In genomic region chr7:142563168-142563567, GRCm38 (mm10) we compare ENCODE assay signal across 12 mouse cellular contexts. TPM values are rescaled to one million over a fixed set of nuclear protein-coding genes. Genes with fewer than 3 reads are reported as not detected.
A peak's percentile ranks its signal among the peaks of the same experiment; 100 is the strongest.
DNase-seq lines count a peak whose midpoint lies in the region; ATAC-seq and TF ChIP-seq lines count a peak whose summit lies in the region.
"Had no signal": no experiment of that assay in that cellular context is flagged by ENCODE, and none has a peak within 500 bp of the region (broad histone marks: within the 10 kb centered on the region; RNA-seq: fewer than 3 reads in every experiment).

No protein-coding gene starts in this region.

- ATAC-seq in kidney, embryonic 15.5 days (replicated peaks; ENCODE audit: low FRiP score) = no peak
- ATAC-seq in embryonic facial prominence, embryonic 14.5 days (ENCODE audit: low read depth) = 0 out of 2 replicates have a peak, but pooled peaks have one; percentile 34
- ATAC-seq in liver, postnatal 0 days = peak; percentile 59

- H3K27ac ChIP-seq in kidney, embryonic 15.5 days = 0 out of 2 replicates have a peak overlapping the region, but pooled peaks have one; percentile 42
- 0 out of 2 replicates have a peak overlapping the region, but pooled peaks have one; percentile 48 for H3K27ac ChIP-seq in embryonic facial prominence, embryonic 14.5 days (replicated peaks; ENCODE audit: low read depth, low read length)
- peak overlapping the region; percentile 90 for H3K27ac ChIP-seq in liver, postnatal 0 days (ENCODE audit: low read depth)
- H3K27ac ChIP-seq: neural tube, embryonic 13.5 days had no signal

- H3K27me3 ChIP-seq in kidney, embryonic 15.5 days = no peaks in the 10 kb centered on the region
- H3K27me3 ChIP-seq in embryonic facial prominence, embryonic 14.5 days (replicated peaks; ENCODE audit: control insufficient read depth, insufficient read depth, low read length) = no peaks in the 10 kb centered on the region
- no peaks in the 10 kb centered on the region for H3K27me3 ChIP-seq in liver, postnatal 0 days (ENCODE audit: insufficient read depth, low read length)
- H3K27me3 ChIP-seq: neural tube, embryonic 13.5 days had no signal

- no peak overlapping the region for H3K4me2 ChIP-seq in kidney, embryonic 15.5 days
- H3K4me2 ChIP-seq in embryonic facial prominence, embryonic 14.5 days (ENCODE audit: low read depth, low read length) = no peak overlapping the region
- H3K4me2 ChIP-seq in liver, postnatal 0 days (ENCODE audit: low read depth, low read length) = no peak overlapping the region
- H3K4me2 ChIP-seq: neural tube, embryonic 13.5 days had no signal

- H3K9me3 ChIP-seq in kidney, embryonic 15.5 days (replicated peaks) = no peaks in the 10 kb centered on the region
- no peaks in the 10 kb centered on the region for H3K9me3 ChIP-seq in embryonic facial prominence, embryonic 14.5 days (ENCODE audit: control insufficient read depth, low read length)
- H3K9me3 ChIP-seq in liver, postnatal 0 days (ENCODE audit: low read length) = no peaks in the 10 kb centered on the region
- H3K9me3 ChIP-seq: neural tube, embryonic 13.5 days had no signal

- WGBS in kidney, embryonic 15.5 days = 23% methylated on average over 6 of the region's 6 CpGs
- WGBS in embryonic facial prominence, embryonic 14.5 days = 30% methylated on average over 6 of the region's 6 CpGs
- WGBS in liver, postnatal 0 days (ENCODE audit: insufficient replicate concordance) = 45% methylated on average over 6 of the region's 6 CpGs

- DNase-seq in kidney, adult 9 months = no peak
- peak; percentile 67 for DNase-seq in cerebellum, adult 9-10 months
- DNase-seq in embryonic facial prominence, embryonic 14.5 days (ENCODE audit: low spot score) = peak; percentile 62
- DNase-seq in liver, postnatal 0 days = peak; percentile 65
- DNase-seq in thymus, postnatal 14 days = no peak
- DNase-seq in adrenal gland, postnatal 36 days = no peak
- DNase-seq: adrenal gland, adult 8-10 months; gastrocnemius, postnatal 10 days; heart, postnatal 10 days; thymus, postnatal 36 days had no signal

- H3K9ac ChIP-seq in kidney, embryonic 15.5 days = no peak overlapping the region
- no peak overlapping the region for H3K9ac ChIP-seq in embryonic facial prominence, embryonic 14.5 days (ENCODE audit: low read depth, low read length)
- H3K9ac ChIP-seq in liver, postnatal 0 days (replicated peaks) = no peak overlapping the region; the same call in 1 of the 2 replicates
- H3K9ac ChIP-seq: neural tube, embryonic 13.5 days had no signal

- no peaks in the 10 kb centered on the region for H3K36me3 ChIP-seq in kidney, embryonic 15.5 days
- H3K36me3 ChIP-seq in embryonic facial prominence, embryonic 14.5 days (ENCODE audit: control insufficient read depth, insufficient read depth, low read length) = no peaks in the 10 kb centered on the region
- H3K36me3 ChIP-seq in liver, postnatal 0 days (replicated peaks; ENCODE audit: insufficient read depth, low read length) = no peaks in the 10 kb centered on the region
- H3K36me3 ChIP-seq: neural tube, embryonic 13.5 days had no signal

- no peak overlapping the region for H3K4me3 ChIP-seq in kidney, embryonic 15.5 days (replicated peaks)
- no peak overlapping the region for H3K4me3 ChIP-seq in embryonic facial prominence, embryonic 14.5 days (ENCODE audit: low read depth, low read length)
- no peak overlapping the region for H3K4me3 ChIP-seq in liver, postnatal 0 days (ENCODE audit: low read depth, low read length)
- H3K4me3 ChIP-seq: neural tube, embryonic 13.5 days had no signal

- no peak for TF ChIP-seq CTCF in liver, postnatal 0 days (IDR thresholded peaks at IDR 0.05; ENCODE audit: low read depth)

- TF ChIP-seq EP300 in liver, postnatal 0 days (IDR thresholded peaks at IDR 0.05; ENCODE audit: low read depth) = no peak

- peaks cover 81% of the 10 kb centered on the region for H3K4me1 ChIP-seq in kidney, embryonic 15.5 days
- peaks cover 33% of the 10 kb centered on the region for H3K4me1 ChIP-seq in embryonic facial prominence, embryonic 14.5 days (ENCODE audit: control insufficient read depth, insufficient read depth, low read length)
- peaks cover 56% of the 10 kb centered on the region for H3K4me1 ChIP-seq in liver, postnatal 0 days (ENCODE audit: insufficient read depth)

RNA-seq across cellular contexts. Expression of gene Mrpl23, which starts 30.7 kb away (rescaled TPM):
- 25.8 and 26.8 TPM in 2 replicates for polyA plus RNA-seq in kidney, embryonic 15.5 days (2015; fragmentation: Nextera tagmentation; extraction: Ambion mirVana)
- polyA plus RNA-seq in embryonic facial prominence, embryonic 14.5 days (2014; fragmentation: Nextera tagmentation; extraction: Ambion mirVana) = 30.3 and 33.1 TPM in 2 replicates
- 18.7 and 19.3 TPM in 2 replicates for polyA plus RNA-seq in liver, postnatal 0 days (2015; fragmentation: Nextera tagmentation; extraction: Ambion mirVana)
- 1 to 10 TPM; 6.2 to 8.1 TPM for total RNA-seq in adrenal gland, postnatal 36 days (2021)

Comparison
In these comparisons a context has a peak if more than half of its experiments do, and no peak if none do; other contexts are left out.
1. DNase-seq: peak in cerebellum, adult 9-10 months (single experiment), embryonic facial prominence, embryonic 14.5 days (single experiment) and liver, postnatal 0 days (single experiment); none in kidney, adult 9 months (single experiment), thymus, postnatal 14 days (single experiment) and adrenal gland, postnatal 36 days (0 of 2).
2. Peak in every context shown above with its lines, with median percentiles within 50 percentile points of each other: H3K27ac ChIP-seq.